Mouse (Mus musculus) embryo, embryonic 10.5 days (tissue): ENCODE measurements around the gene Nufip2.
"Not testable (repeated sequence)": the region's sequence is repeated elsewhere in the genome, so short reads cannot be mapped to it uniquely, and the experiment has no call there.

Experiments
- DNase-seq: peaks from one replicate; pipeline ENCODE4 v3.0.0-alpha.2; 2015; ENCODE audit warnings: low spot score

Nufip2 gene

DNA sequence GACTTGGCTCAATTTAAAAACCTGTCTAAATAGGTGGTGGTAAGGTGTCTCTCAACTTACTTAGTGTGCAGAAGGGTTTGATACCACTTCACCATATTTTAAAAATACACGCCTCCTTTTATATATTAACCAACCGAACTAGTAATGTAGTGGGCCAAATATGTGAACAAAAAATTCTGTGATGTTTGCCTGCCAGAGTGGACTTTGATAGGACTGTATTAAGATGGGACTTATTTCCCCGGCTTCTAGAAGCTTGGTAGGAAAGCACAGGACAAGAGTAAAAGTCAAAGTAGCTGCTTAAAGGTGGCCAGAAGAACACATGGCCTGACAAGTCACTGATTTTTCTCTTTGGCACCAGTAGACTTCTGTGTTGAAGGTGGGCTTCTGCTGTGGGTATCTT lies 27.8 kb downstream of the Nufip2 start:
- DNase-seq = no peak

DNA sequence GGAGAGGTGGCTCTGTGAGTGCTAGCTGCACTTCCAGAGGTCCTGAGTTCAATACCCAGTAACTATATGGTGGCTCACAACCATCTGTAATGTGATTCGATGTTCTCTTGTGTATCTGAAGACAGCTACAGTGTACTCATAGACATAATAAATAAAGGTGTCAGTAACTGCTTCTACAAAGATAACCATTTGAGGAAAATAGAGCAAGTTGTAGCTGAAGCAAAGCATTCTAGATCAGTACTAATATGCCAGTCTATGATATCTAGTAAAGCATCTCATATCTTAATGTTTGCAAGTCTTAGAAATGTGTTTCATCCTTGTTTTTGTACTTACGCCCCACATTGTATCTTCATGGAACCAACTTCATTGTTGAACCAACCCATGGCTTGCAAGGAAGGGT lies 33.1 kb downstream of the Nufip2 start:
- no peak for DNase-seq

DNA sequence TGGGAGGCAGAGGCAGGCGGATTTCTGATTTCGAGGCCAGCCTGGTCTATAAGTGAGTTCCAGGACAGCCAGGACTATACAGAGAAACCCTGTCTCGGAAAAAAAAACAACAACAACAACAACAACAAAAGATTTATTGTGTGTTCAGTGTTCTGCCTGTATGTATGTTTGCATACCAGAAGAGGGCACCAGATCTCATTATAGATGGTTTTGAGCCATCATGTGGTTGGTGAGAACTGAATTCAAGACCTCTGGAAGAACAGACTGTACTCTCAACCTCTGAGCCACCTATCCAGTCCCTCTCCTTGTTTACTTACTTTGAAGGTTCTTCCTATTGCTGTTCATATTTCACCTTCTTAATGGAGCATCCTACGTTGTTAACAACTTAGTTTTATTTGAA lies 35.4 kb downstream of the Nufip2 start:
- DNase-seq = no peak

DNA sequence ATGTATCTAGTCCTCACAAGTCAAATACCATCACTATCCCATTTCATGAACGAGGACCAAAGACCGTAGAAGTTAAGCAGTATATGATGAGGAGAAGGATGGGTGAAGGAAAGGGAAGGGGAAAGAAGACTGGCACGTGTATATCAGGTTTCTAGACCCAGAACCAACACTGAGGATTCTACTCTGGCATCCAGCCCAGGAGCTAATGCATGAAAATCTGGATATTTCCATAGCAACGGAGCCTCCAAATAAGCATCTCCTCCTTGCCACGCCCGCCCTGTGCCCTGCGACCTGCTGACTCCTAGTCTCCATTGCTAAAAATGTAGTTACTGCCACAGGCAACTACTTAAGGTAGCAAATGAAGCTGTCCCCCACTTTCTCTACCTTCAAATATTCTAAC lies 38.8 kb downstream of the Nufip2 start:
- DNase-seq = no peak

DNA sequence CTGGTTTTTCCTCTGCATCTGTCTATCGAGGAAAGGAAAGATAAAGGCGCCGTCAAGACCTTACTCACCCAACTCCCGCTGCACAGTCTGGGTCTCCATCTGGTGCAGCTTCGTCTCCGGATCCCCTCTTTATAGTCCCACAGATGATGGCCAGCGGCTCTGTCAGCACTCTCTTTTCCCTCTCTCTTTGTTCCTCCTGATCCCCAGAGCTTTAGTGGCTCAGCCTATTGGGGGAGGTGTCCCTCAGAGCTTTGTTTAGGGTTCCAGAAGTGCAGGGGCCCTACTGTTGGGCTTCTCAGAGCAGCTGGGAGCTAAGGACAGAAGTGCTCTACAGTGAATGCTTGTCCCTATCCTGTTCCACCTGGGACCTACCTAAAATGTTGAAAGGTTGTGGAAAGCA lies 39.2 kb downstream of the Nufip2 start, which contains the start of gene Cryba1:
Gene Cryba1, minus strand, starts transcription at position 101 of the 400 bp plus-strand sequence.
- no peak for DNase-seq

DNA sequence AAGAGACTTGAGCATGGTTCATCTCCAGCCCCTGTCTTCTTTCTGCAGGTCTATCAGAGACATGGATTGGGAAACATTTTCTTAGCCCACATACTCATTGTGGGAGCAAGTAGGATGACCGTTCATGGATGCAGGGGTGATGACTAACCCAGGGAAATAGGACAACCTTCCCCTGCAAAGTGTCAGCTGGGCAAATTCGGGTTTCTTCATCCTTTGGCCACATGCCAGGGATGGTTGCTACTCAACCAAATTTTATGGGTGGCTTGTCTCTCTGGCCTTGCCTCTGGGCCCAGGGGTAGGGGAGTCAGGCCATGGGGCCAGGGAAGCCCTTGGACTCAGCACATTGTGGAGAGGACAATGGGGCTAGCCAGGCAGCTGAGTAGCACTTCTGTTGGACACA lies 42.6 kb downstream of the Nufip2 start:
- no peak for DNase-seq

DNA sequence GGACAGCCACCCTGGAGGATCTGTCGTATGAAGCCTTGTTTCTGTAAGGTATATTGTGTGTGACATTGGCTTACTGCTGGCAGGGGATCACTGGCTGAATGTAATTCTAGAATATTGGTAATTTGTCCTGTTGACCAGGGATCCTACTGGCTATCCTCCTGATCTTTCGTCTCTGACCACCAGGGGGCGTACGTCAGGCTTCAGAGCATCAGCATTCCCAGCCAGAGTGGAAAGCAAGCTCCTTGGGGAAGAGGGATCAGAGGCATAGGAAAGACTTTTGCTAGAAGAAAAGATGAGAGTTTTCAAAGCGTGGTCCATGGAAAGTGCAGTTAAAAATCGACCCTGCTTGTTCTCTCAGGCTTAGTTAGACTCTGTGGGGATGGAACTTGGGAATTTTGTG lies 51.3 kb downstream of the Nufip2 start:
- DNase-seq = peak; percentile 92

DNA sequence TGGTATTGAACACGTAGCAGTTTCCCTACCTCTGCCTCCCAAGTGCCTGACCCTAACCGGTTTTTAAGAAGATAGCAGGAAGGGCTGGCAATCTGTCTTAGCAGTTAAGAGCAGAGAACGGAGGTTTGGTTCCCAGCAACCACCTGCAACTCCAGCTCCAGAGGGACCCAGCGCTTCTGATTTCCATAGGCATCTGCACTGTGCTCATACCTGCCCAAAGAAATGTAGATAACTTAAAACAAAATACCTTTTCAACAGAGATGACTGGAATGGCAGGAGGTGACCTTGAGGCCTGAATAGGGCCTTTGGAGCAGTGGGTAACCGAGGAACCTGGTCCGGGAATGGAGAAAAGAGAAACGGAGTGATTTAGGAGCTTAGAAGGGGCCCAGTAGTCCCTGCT lies 52.6 kb downstream of the Nufip2 start:
- DNase-seq = no peak

DNA sequence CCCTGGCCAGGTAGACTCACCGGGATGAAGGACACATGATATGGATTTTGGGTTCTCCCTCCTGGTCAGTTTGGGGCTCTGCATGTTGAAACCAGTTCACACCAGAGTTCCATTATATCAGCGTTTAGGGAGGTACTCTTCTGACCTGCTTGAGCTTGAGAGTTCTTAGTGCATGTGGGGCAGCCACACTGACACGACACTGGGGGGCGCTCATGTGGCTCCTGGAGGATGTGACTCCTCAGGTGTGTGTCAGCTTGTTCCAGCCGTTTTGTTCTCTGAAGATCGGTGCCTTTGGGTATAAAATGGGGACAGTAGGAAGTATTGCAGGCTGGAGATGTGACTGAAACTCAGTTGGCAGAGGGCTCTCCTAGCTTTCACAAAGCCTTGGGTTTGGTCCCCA lies 58.0 kb downstream of the Nufip2 start:
- no peak for DNase-seq

DNA sequence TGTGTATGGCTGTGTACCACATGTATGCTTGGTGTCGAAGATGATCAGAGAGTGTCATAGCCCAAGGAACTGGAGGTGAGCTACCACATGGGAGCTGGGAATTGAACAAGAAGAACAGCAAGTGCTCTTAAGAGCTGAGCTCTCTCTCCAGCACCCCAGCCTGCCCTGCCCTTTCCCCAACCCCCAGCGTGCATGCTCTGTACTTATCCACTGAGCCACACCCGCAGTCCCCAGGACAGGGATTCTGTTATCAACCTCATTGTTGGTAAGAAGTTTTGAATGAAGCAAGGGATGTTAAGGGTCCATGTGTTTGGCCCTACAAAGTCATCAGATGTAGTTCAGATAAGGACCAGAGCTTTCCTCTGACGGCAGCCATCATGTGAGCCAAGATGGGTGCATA lies 60.7 kb downstream of the Nufip2 start:
- no peak for DNase-seq

DNA sequence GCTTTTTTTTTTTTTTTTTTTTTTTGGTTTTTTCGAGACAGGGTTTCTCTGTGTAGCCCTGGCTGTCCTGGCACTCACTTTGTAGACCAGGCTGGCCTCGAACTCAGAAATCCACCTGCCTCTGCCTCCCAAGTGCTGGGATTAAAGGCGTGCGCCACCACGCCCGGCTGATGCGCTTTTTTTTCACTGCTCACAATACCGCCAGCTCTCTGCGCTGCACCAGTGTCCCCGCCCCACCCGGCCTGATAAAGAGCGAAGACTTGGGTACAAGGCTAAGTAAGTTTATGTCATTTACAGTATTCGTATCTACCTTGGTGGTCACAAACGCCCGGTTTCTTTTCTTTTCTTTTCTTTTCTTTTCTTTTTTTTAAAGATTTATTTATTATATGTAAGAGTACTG lies 61.1 kb downstream of the Nufip2 start:
- DNase-seq = not testable (repeated sequence)

DNA sequence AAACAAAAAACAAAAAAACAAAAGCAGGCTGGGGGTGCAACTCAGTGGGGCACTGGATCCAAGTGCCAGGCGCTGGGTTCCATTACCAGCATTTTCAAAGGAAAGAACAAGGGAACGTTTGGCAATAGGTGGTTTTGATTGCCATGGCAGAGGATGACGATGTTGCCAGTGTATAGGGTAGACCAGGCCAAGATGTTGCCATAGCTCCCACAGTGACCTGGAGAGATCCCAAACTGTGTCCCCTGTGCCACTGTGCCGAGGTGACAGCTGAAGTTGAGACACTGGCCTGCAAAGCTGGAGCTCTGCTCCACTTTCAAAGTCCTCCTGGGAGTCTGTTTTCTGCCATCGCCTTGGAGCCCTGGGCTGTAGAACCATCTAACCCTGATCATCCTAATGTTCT lies 63.0 kb downstream of the Nufip2 start:
- DNase-seq = no peak

DNA sequence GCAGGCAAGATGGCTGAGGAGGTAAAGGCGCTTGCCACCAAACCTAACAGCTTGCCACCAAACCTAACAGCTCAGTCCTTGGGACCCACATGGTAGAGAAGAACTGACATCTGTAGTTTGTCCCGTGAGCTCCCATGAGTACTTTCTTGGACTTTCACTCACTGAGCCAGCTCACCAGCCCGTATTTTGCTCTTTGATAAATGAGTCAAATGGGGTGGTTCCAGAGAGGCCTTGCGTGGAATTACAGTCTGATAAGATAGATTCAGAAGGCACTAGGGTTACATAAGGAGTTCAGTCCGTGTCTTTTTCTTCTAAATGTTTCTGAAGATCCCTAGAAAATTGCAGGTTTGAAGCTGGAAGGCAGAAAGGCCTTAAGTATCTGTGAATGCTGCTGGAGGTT lies 66.6 kb downstream of the Nufip2 start:
- no peak for DNase-seq

DNA sequence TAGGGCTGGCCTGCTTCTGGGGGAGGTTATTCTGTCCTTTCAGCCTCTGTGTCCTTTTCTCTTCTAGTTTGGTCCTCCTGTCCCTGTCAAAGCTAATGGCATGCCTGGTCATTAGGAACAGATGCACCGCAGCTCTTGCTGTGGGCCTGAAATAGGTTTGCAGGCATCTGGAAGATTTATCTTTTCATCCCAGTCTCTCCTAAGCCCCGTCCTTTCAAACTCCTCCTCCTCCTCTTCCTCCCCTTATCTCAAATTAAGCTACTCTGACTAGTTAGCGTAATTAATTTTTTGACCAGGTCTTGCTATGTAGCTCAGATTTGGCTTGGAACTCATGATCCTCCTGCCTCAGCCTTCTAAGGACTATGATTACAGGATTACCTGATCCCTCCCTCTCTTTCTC lies 67.5 kb downstream of the Nufip2 start:
- no peak for DNase-seq

DNA sequence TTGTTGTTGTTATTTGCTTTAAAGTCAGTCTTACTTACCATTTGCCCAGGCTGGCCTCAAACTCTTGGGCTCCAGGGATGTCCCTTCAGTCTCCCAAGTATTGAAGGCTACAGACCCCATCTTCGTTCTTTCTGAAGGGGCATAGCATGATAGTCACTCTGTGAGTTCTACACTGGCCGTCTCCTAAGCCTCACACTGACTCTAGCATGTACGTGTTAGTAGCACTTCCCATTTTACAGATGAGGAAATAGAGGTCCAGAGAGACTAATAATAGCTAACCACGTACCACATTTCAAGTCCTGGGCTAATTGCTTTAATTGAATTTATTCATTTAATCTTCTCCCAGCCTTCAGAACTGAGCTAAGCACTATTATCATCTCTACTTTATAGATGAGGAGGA lies 74.1 kb downstream of the Nufip2 start:
- no peak for DNase-seq

DNA sequence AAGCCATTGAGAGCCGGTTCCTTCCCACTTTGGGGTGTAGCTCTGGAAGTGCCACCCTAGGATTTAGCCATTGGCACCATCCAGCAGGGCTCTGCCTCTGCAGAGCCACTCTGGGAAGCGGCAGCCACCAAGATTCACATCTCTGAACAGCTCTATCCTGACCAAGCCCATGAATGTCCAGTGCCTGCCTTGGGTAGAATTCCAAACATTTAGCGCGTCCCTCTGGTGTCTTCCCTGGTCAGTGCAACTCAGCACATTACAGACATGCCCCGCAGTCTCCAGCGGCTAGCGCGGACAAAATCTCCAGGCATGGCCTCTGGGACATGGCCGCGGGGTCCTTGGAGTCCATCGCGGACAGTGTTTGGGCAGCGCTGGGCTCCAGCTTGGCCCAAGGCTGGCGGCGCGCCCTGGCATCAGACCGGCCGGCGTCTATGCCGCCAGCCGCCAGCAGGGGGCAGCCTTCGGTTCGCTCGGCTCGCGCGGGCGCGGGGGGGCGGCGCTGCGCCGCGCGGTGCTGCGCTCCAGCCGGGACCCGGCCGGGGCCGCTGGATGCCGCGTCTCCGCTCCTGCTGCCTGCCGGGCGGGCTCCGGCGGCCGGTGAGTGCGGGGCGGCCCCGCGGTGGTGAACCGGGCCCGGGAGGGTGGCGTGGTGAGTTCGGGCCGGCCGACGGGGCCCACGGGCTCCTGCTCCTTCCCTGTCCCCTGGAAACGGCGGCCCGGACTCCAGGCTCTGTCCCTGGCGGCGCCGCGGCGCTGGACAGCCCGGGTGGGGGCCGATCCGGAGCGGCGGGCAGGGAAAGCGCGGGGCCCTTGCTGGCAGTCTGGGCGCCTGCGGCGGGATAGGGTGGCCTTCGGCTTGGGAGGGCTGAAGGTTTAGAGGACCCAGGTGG lies 77.1 kb downstream of the Nufip2 start, which contains the start of gene Myo18a:
Gene Myo18a, plus strand, starts transcription at position 464 of the 890 bp plus-strand sequence.
- DNase-seq = peak; percentile 90

DNA sequence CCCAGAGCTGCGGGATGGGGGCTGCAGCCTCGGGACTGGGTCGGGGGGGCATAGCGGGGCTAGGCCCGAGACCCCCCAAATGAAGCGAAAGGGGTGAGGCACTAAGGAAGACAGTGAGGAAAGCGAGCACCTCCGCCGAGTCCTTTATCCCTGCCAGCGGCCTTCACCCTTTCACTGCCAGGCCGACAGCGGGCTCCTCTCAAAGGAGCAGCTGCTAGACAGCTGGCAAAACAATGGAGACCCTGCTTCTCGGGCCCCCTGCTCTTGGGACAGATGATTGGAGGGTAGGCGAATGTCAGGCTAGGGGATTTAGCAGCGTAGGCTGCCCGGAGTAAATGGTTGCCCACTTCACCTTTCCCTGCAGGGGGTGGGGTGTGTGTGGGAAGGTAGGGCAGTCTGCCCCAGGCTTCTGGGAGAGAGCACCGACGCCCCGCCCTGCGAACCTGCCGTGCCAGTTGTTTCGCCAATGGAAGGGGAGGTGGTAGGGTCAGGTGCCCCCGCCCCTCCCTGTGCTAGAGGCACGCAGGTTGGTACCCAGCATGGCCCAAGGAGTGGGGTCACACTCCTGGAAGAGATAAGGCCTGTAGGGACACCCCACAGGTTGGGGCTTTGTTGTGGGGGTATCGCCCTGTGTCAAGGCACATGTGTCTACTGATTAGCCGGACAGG lies 77.9 kb downstream of the Nufip2 start:
- peak; percentile 81 for DNase-seq

DNA sequence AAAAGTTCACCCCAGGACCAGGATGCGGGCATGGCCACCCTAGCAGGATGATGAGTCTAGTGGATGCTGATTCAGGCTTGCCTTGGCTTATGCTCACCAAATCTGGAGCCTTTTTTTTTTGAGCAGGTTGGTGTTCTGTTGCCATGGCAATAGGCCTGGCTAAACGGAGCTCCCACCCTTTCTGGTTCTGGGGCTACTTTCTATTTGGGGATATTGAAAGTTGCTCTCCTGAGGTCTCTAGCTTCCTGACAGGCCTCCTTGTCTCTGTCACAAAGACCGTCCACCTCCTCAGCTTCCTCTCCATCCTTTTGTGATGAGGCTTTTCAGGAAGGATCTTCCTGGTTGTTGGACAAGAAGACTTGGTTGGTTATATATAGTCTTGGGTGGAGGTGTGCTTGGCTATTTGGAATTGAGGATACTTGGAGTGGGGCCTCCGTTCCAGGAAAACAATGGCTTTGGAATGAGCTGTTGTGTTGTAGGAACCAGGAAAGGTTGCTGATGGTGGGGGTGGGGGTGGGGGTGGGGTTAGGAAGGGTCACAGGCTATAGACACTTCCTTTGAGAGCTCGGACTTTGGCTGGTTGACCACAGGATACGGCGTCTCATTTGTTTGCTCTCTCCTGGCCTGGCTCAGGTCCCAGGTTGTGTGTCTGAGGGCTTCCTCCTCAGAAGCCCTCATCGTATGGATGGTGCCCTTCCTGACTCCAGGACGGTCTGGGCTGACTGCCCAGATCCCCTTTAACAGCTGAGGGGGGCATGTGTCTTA lies 78.9 kb downstream of the Nufip2 start:
- DNase-seq = no peak

DNA sequence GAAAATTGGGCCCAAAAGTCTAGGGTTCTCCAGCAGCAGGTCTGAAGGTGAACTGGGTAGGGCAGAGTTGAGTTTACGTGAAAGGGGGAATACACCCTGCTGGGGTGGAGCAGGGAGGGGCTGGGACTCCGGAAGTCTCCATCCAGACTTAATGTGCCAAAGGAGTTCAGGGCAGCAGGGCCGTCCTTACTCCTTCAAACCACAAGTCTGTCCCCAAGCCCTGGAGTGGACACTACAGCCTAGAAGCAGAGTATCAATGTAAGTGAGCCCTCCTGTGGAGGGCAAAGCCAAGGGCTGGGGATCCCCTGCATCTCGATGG lies 79.5 kb downstream of the Nufip2 start:
- no peak for DNase-seq

DNA sequence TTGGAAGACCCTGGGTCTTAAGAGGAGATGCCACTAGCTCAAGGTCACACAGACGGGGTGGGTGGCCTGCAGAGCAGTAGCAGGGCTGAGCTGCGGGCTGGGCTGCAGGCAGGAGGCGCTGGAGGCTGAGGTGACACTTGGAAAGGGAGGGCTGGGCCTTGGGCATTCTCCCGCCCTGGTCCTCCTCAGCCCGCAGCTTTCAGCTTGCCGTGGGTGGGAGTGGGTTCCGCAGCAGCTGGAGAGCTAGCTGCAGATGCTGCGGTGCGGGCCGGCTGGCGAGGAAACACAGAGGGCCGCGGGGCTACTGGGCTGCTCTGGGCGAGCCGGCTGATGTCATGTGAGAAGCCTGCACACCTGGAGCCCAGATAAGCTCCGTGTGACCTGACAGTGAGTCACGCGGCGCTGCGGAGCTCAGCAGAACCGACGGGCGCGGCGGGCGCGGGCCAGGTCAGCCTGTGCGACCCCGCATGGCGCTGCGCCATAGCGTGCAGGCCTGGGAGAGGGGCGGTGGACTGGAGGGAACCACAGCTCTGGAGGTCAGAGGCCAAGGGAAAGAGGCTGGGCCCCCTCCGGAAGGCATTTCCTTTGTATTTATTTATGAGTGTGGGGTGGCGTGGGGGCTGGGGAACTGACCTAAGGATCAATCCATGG lies 80.5 kb downstream of the Nufip2 start:
- DNase-seq = peak; percentile 65

DNA sequence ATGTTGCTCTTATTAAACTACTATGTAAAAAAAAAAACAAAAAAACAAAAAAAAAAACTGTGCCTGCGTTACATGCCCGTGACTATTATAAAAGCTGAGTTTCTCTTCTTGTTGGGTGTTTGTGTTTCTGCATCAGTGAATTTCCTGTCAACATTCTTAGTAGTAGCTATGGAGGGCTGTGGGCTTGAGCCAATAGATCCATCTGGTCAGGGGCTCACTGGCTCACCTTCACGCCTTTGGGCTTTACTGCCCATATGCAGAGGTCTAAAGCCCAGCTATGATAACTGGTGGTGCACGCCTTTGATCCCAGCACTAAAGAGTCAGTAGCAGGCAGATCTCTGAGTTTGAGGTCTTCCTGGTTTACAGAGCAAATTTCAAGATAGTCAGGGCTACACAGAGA lies 83.5 kb downstream of the Nufip2 start:
- DNase-seq = no peak

DNA sequence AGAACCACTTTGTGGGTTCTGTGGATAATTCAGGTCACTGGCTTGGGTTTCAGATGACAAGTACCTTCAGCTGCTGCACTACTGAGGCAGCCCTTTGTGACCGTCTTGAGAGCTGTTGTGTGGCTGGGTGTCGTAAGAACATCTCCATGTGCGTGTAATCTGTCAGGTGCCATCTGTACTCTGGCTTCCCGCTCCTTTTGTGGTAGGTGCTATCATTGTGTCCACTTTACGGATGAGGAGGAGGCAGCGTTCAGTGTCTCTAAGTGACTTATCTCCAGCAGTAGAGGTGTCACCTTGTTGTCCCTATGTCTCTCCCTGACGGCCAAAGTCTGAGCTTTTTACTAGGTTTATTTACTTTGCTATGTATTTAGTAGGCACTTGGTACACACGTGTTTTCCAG lies 84.4 kb downstream of the Nufip2 start:
- no peak for DNase-seq
